Mouse (Mus musculus) erythroblast, embryonic 14.5 days (primary cell): ENCODE measurements at regions not wholly inside any gene's neighbourhood (a gene's known extent, or its start where the extent isn't known, plus 50 kb on each side); places are given as distances from the start of the nearest gene placed in this dataset.

Experiments
- GATA1 ChIP-seq: IDR thresholded peaks from 2 replicates; pipeline ENCODE4 v1.6.1; 2012; ENCODE audit warnings: low read length, inconsistent platforms, mixed read lengths
- TAL1 ChIP-seq: IDR thresholded peaks from 3 replicates; pipeline ENCODE4 v1.6.1; 2012; ENCODE audit warnings: low read length, inconsistent platforms, mixed read lengths

DNA sequence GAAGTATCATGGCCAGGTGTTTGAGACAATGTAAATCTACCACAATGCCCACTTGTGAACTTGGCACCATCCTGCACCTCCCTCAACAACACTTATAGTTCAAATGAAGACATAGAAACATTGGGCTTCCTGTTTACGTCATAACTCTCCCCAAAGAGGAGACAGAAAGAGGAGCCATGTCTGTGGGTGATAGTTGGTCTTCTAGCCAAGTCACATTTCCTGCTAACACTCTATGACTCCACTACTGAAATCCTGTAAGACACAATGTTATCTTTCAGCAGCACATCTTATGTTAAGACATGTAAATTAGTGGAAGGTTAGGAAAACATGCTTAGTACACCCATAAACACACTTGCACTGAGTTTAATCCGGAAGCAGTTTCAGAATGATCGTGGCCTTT lies 451.4 kb downstream of the Dad1 start:
- TF ChIP-seq TAL1 (no peak), GATA1 (no peak)
